Mouse (Mus musculus): ENCODE results near the gene F12. TPM values are rescaled to one million over a fixed set of nuclear protein-coding genes. Genes with fewer than 3 reads are reported as not detected.

The F12 gene
- polyA plus RNA-seq, 1 experiment from 2014 or later = 0.16 TPM

DNA sequence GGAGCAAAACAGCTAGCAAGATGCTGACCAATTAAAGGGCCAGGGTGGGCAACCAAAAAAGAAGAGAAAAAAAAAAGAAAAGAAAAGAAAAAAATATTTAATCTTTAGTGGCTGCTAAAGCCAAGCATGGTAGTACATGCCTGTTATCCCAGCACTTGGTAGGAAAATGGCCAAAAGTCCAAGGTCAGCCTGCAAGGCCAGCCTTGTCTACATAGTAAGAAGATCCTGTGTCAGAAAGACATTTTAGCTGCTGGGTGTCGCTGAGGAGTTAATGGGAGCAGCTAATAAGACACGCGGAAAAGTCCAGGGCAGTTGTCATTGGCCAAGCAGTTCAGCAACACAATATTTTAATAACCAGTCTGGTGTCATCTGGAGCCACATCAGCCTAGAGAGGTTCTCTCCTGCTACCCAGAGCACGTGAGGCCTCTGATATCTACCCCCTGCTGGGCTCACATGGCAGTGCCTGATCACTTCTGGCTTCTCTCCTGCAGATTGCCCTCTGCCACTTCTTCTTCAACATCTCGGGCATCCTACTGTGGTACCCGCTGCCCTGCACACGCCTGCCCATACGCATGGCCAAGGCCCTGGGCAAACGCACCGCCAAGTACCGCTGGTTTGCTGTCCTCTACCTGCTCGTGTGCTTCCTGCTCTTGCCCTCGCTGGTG lies 13.8 kb downstream of the F12 start:
- 79% methylated on average over 13 of the region's 13 CpGs for WGBS

DNA sequence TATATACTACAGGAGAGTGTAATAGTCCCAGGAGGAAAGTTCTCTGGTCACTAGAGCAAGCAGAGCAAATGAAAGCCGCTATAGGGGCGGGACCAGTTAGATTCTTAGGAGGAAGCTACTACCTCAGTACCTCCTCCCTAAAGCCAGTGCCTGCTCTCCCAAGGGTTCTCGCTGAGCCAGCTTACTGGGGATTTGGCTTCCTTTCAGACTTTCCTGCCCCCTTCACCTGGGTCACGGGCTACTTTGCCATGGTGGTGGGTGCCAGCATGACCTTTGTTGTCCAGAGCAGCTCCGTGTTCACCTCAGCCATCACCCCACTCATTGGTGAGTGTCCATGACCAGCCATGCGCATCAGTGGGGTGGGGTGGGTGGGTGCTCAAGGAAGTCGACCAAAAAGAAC lies 14.8 kb downstream of the F12 start:
- H3K4me1 ChIP-seq = 0 out of 2 replicates have a peak, but pooled peaks cover 11% of the 10 kb centered on the region
- H3K27ac ChIP-seq (replicated peaks) = no peak overlapping the region
- H3K4me3 ChIP-seq (replicated peaks) = no peak overlapping the region
- no peaks in the 10 kb centered on the region for H3K36me3 ChIP-seq
- ATAC-seq (ENCODE audit: insufficient number of reproducible peaks, low FRiP score, low TSS enrichment, low read depth) = no peak
- H3K27me3 ChIP-seq = peaks cover 14% of the 10 kb centered on the region; the same call in 1 of the 2 replicates
- no peak overlapping the region for H3K4me2 ChIP-seq (replicated peaks)
- H3K9ac ChIP-seq = no peak overlapping the region
- WGBS = 68% methylated on average over 7 of the region's 7 CpGs
- H3K9me3 ChIP-seq (replicated peaks) = no peaks in the 10 kb centered on the region

More for the DNA sequence above, 13.8 kb downstream of the F12 start:
- Histone ChIP-seq H3K9me3 (replicated peaks) (no peaks in the 10 kb centered on the region), H3K4me2 (replicated peaks) (no peak overlapping the region), H3K4me3 (replicated peaks) (no peak overlapping the region), H3K4me1 (peaks cover 11% of the 10 kb centered on the region; the same call in 1 of the 2 replicates), H3K9ac (no peak overlapping the region), H3K27ac (replicated peaks) (no peak overlapping the region), H3K36me3 (no peaks in the 10 kb centered on the region), H3K27me3 (peaks cover 14% of the 10 kb centered on the region; the same call in 1 of the 2 replicates)
- ATAC-seq (ENCODE audit: insufficient number of reproducible peaks, low FRiP score, low TSS enrichment, low read depth) = no peak

GRCm38 (mm10) chr13:55408546-55409120 lies 18.0 kb downstream of the F12 start:
- Histone ChIP-seq H3K4me2 (replicated peaks) (no peak overlapping the region), H3K9ac (no peak overlapping the region), H3K4me3 (replicated peaks) (no peak overlapping the region), H3K27ac (replicated peaks) (no peak overlapping the region), H3K27me3 (peaks cover 9% of the 10 kb centered on the region; the same call in 1 of the 2 replicates), H3K9me3 (replicated peaks) (no peaks in the 10 kb centered on the region), H3K4me1 (peaks cover 9% of the 10 kb centered on the region), H3K36me3 (no peaks in the 10 kb centered on the region)
- WGBS = 84% methylated on average over 19 of the region's 19 CpGs
- ATAC-seq (ENCODE audit: insufficient number of reproducible peaks, low FRiP score, low TSS enrichment, low read depth) = no peak

- H3K27me3 ChIP-seq = peaks cover 4% of the 10 kb centered on the region; the same call in 1 of the 2 replicates
- H3K4me1 ChIP-seq = peaks cover 9% of the 10 kb centered on the region
- no peak overlapping the region for H3K4me3 ChIP-seq (replicated peaks)
- H3K9ac ChIP-seq = no peak overlapping the region
- WGBS = 88% methylated on average over 4 of the region's 4 CpGs
- no peak overlapping the region for H3K4me2 ChIP-seq (replicated peaks)
- no peaks in the 10 kb centered on the region for H3K9me3 ChIP-seq (replicated peaks)
- H3K36me3 ChIP-seq = no peaks in the 10 kb centered on the region
- no peak overlapping the region for H3K27ac ChIP-seq (replicated peaks)
- no peak for ATAC-seq (ENCODE audit: insufficient number of reproducible peaks, low FRiP score, low TSS enrichment, low read depth)
Measured at GRCm38 (mm10) chr13:55407341-55407740, 19.3 kb downstream of the F12 start.

DNA sequence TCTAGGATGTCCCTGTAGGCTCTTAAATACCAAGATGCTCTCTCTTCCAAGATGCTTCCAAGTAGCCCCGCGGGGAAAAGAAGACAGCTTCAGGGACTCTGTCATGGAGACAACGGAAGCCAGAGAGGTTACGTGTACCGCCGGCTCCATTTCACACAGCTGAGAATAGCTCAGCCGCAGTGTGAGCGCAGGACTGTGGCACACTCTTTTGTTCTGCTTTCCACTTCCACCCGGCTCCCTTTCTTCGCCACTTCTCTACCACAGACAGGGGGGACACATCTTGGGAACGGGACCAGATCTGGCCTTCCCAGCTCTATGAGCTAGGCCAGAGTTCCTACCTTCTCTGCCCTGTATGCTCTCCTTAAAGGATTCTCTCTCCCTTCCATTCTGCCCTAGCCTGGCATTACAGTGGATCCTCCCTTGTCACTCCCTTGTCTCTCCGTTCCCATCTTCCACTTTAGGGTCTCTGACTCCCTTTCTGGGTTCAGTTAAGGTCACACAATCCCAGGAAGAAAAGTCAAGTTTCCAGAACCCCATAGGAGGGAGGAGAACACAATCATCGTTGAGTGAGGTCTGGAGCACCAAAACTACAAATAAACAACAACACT lies 20.7 kb downstream of the F12 start:
- H3K4me3 ChIP-seq (replicated peaks) = no peak overlapping the region
- peaks cover 4% of the 10 kb centered on the region; the same call in 1 of the 2 replicates for H3K27me3 ChIP-seq
- ATAC-seq (ENCODE audit: insufficient number of reproducible peaks, low FRiP score, low TSS enrichment, low read depth) = 0 out of 2 replicates have a peak, but pooled peaks have one; percentile 29
- H3K4me1 ChIP-seq = peaks cover 9% of the 10 kb centered on the region
- no peaks in the 10 kb centered on the region for H3K9me3 ChIP-seq (replicated peaks)
- H3K27ac ChIP-seq (replicated peaks) = no peak overlapping the region
- H3K9ac ChIP-seq = no peak overlapping the region
- WGBS = 59% methylated on average over 13 of the region's 13 CpGs
- H3K36me3 ChIP-seq = no peaks in the 10 kb centered on the region
- 0 out of 2 replicates have a peak overlapping the region, but pooled peaks have one; percentile 12 for H3K4me2 ChIP-seq (replicated peaks)

DNA sequence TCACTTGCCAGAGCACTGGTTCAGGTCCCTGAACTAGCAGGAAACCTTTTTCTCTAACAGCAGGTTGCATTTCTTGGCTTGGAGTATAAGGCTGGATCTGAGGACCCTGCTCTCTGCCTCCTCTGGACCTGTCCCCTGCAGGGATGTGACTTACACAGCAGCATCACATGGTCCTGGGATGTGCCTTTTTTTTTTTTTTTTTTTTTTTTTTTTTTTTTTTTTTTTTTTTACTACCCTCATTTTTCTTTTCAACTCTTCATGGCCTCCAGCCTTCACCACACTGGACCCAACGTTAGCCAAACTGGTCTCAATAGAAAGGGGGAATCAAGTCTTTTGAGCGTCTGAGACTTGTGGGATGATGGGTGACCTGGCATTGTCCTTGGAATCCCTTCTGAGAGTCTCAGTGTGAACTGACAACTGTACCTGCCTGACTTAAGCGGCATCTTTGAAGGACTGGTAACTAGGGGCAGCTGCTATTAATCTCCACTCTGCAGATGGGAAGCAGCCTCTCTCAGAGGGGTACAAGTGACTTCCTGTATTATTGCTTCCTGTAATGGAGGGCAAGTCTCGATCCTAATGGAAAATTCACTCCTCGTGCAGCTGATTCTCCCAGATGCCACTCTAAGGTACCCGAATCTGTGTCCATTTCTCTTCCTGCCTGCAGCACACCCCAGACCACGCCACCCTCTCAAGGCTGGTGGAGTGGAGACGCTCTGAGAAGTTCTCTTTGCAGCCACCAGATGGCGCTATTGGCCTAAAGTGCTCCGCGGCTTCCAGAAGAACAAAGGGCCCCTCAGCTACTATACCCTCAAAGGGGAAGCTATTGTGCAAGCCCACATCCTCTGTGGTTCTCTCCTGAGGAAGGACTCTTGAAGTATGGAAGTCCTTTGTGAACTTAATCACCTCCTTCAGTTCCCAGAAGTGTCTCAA lies 21.5 kb downstream of the F12 start:
- Histone ChIP-seq H3K4me2 (replicated peaks) (0 out of 2 replicates have a peak overlapping the region, but pooled peaks have one; percentile 12), H3K27me3 (peaks cover 7% of the 10 kb centered on the region; the same call in 1 of the 2 replicates), H3K9me3 (replicated peaks) (no peaks in the 10 kb centered on the region), H3K4me1 (peaks cover 9% of the 10 kb centered on the region), H3K27ac (replicated peaks) (no peak overlapping the region; the same call in 1 of the 2 replicates), H3K4me3 (replicated peaks) (0 out of 2 replicates have a peak overlapping the region, but pooled peaks have one; percentile 2), H3K9ac (no peak overlapping the region), H3K36me3 (no peaks in the 10 kb centered on the region)
- 10% methylated on average over 11 of the region's 11 CpGs for WGBS
- ATAC-seq (ENCODE audit: insufficient number of reproducible peaks, low FRiP score, low TSS enrichment, low read depth) = peak; percentile 67; the same call in 1 of the 2 replicates

DNA sequence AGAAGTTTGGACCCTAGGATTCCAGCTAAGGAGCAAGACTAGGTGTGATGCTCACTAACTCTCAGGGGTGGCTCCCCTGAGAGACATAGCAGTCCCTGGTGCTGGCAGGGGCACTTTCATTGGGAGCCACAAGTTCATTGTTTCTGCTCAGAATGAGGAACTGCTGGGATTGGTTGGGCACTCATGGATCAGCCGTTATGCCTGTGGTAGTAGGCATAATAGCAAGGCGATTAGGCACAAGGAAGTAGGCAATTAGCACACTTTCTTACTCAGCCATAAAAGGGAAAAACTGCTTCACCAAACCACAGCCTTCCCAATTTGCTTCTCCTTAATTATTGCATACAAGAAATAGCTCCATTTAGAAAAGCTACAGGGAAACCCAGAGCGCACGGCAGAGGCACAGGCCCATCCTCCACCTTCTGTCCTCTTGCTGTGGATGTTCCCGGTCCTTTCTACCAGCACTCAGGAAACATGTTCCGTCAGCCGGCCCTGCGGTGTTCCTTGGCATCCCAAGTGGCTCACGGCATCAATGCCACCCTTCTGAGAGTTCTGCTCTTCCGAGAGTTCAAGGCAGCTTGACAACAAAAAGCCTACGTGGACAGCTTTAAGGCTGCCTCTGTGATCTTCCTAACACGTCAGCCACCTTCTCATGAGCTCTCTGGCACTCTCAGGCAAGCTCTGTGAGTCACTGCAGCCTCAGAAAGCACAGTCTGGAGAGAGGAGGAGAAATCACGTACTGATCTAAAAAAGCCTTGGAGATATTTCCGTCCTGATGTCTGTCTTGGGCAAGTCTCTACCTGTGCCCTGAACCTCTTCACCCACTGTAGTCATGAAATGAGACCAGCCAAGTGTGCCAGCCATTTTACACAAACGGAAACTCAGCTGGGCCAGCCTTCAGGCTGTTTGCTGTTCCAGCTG lies 22.4 kb downstream of the F12 start:
- 61% methylated on average over 15 of the region's 15 CpGs for WGBS
- peak overlapping the region; percentile 31; the same call in 1 of the 2 replicates for H3K27ac ChIP-seq (replicated peaks)
- ATAC-seq (ENCODE audit: insufficient number of reproducible peaks, low FRiP score, low TSS enrichment, low read depth) = no peak

GRCm38 (mm10) chr13:55403266-55403665 lies 23.3 kb downstream of the F12 start:
- H3K4me3 ChIP-seq (replicated peaks) = no peak overlapping the region
- no peak overlapping the region for H3K4me2 ChIP-seq (replicated peaks)
- 59% methylated on average over 7 of the region's 7 CpGs for WGBS
- H3K4me1 ChIP-seq = peaks cover 9% of the 10 kb centered on the region
- no peak overlapping the region for H3K9ac ChIP-seq
- no peak overlapping the region for H3K27ac ChIP-seq (replicated peaks)
- ATAC-seq (ENCODE audit: insufficient number of reproducible peaks, low FRiP score, low TSS enrichment, low read depth) = 0 out of 2 replicates have a peak, but pooled peaks have one; percentile 26
- H3K27me3 ChIP-seq = 0 out of 2 replicates have a peak, but pooled peaks cover 3% of the 10 kb centered on the region
- no peaks in the 10 kb centered on the region for H3K36me3 ChIP-seq
- no peaks in the 10 kb centered on the region for H3K9me3 ChIP-seq (replicated peaks)

More for the DNA sequence above, 22.4 kb downstream of the F12 start:
- Histone ChIP-seq H3K27me3 (peaks cover 7% of the 10 kb centered on the region; the same call in 1 of the 2 replicates), H3K9me3 (replicated peaks) (no peaks in the 10 kb centered on the region), H3K4me2 (replicated peaks) (no peak overlapping the region), H3K9ac (no peak overlapping the region), H3K4me3 (replicated peaks) (no peak overlapping the region), H3K4me1 (peaks cover 9% of the 10 kb centered on the region), H3K36me3 (no peaks in the 10 kb centered on the region)

- 54% methylated on average over 1 of the region's 1 CpGs for WGBS
- no peak overlapping the region for H3K4me2 ChIP-seq (replicated peaks)
Measured at GRCm38 (mm10) chr13:55400039-55400346, 26.6 kb downstream of the F12 start.

More at GRCm38 (mm10) chr13:55400039-55400346, 26.6 kb downstream of the F12 start:
- no peaks in the 10 kb centered on the region for H3K36me3 ChIP-seq
- H3K9ac ChIP-seq = no peak overlapping the region
- H3K4me1 ChIP-seq = peaks cover under 1% of the 10 kb centered on the region
- H3K4me3 ChIP-seq (replicated peaks) = no peak overlapping the region
- ATAC-seq (ENCODE audit: insufficient number of reproducible peaks, low FRiP score, low TSS enrichment, low read depth) = no peak
- H3K9me3 ChIP-seq (replicated peaks) = no peaks in the 10 kb centered on the region
- H3K27ac ChIP-seq (replicated peaks) = no peak overlapping the region
- 0 out of 2 replicates have a peak, but pooled peaks cover 3% of the 10 kb centered on the region for H3K27me3 ChIP-seq

Measured in embryonic facial prominence, embryonic 15.5 days (tissue).